Comparison of ENCODE assay signal across 1 mouse cellular context in genomic region chr7:81849633-81850032, GRCm38 (mm10).
TF ChIP-seq lines count a peak whose summit lies in the region.

No protein-coding gene starts in this region.

TF ChIP-seq in CH12.LX, 34 proteins besides CTCF, POLR2A, EP300 and RAD21 (continued from another document):
- TF ChIP-seq CHD2 (IDR thresholded peaks at IDR 0.05; ENCODE audit: low read length) (no peak), TCF12 (IDR thresholded peaks at IDR 0.05; ENCODE audit: low read depth, low read length) (no peak), CHD1 (IDR thresholded peaks at IDR 0.05; ENCODE audit: low read depth, low read length) (no peak), GABPA (IDR thresholded peaks at IDR 0.05; ENCODE audit: insufficient replicate concordance, low read depth, low read length) (no peak), ZC3H11A (IDR thresholded peaks at IDR 0.05; ENCODE audit: low read depth, low read length) (no peak)
TF ChIP-seq in CH12.LX: peak in this region for 1.
